Mouse (Mus musculus) lung, adult 2 months (tissue): ENCODE data around the gene Acap1. TPM values are rescaled to one million over a fixed set of nuclear protein-coding genes. Genes with fewer than 3 reads are reported as not detected.

Source experiments
- DNase-seq: peaks from one replicate; pipeline ENCODE4 v3.0.0; 2022
- H3K4me1 ChIP-seq: fragments of 200-500 bp; 2 replicates; pipeline ENCODE4 v1.6.1; 2011; ENCODE audit warnings: low read length; ENCODE audit not compliant: control insufficient read depth, insufficient read depth
- H3K4me3 ChIP-seq: fragments of 200-500 bp; replicated peaks from 2 replicates; pipeline ENCODE3; 2011; ENCODE audit warnings: low read depth, mild to moderate bottlenecking, control low read depth, low read length; ENCODE audit errors: extremely low read depth
- CTCF ChIP-seq: fragments of 200-500 bp; IDR thresholded peaks from 2 replicates; pipeline ENCODE4 v1.5.1; 2011; ENCODE audit warnings: mild to moderate bottlenecking, low read length, control low read depth; ENCODE audit not compliant: insufficient read depth
- POLR2A ChIP-seq: fragments of 200-500 bp; IDR thresholded peaks from 2 replicates; pipeline ENCODE4 v1.6.1; 2011; ENCODE audit warnings: low read depth, mild to moderate bottlenecking, control low read depth, low read length, borderline replicate concordance; ENCODE audit errors: extremely low read depth
- WGBS: fragments of 180-500 bp; shearing (Covaris S2); methylation state at CpG from one replicate; pipeline ENCODE4 v1.1.7; 2018; 5-methylcytosine and 5-hydroxymethylcytosine counted together
- polyA plus RNA-seq: library from polyadenylated mRNA; depleted of rRNA; stranded (reverse); fragments of >200 nt; gene quantifications from 2 replicates; pipeline ENCODE4 v1.2.3, GENCODE M21; 2012

Acap1 gene
- polyA plus RNA-seq, 1 experiment: 14.3 TPM

GRCm38 (mm10) chr11:69909174-69909573 is 13.8 kb upstream of the Acap1 start:
- no peak for DNase-seq
- Histone ChIP-seq H3K4me3 (no peak overlapping the region), H3K4me1 (peaks cover 5% of the 10 kb centered on the region)
- 91% methylated on average over 5 of the region's 5 CpGs for WGBS
- TF ChIP-seq CTCF (no peak), POLR2A (no peak)

- WGBS: 92% methylated on average over 11 of the region's 11 CpGs
- no peak for DNase-seq
- Histone ChIP-seq H3K4me1 (peaks cover 5% of the 10 kb centered on the region), H3K4me3 (no peak overlapping the region)
- no peak for TF ChIP-seq CTCF
- TF ChIP-seq POLR2A: no peak
Measured at GRCm38 (mm10) chr11:69908645-69909044, 13.3 kb upstream of the Acap1 start.

GRCm38 (mm10) chr11:69904311-69904710 is 9.0 kb upstream of the Acap1 start:
- 93% methylated on average over 9 of the region's 9 CpGs for WGBS
- no peak for DNase-seq
- H3K4me3 ChIP-seq: no peak overlapping the region
- H3K4me1 ChIP-seq: peaks cover 3% of the 10 kb centered on the region; the same call in 1 of the 2 replicates
- no peak for TF ChIP-seq CTCF
- no peak for TF ChIP-seq POLR2A

GRCm38 (mm10) chr11:69902972-69903371 is 7.6 kb upstream of the Acap1 start:
- Histone ChIP-seq H3K4me1 (peaks cover 3% of the 10 kb centered on the region; the same call in 1 of the 2 replicates), H3K4me3 (no peak overlapping the region)
- no peak for DNase-seq
- 84% methylated on average over 13 of the region's 13 CpGs for WGBS
- TF ChIP-seq CTCF: no peak
- TF ChIP-seq POLR2A: no peak

- peak overlapping the region; percentile 77 for H3K4me3 ChIP-seq
- H3K4me1 ChIP-seq: peaks cover 3% of the 10 kb centered on the region; the same call in 1 of the 2 replicates
- TF ChIP-seq CTCF (no peak), POLR2A (no peak)
- no peak for DNase-seq
- under 1% methylated on average over 39 of the region's 39 CpGs for WGBS
Measured at GRCm38 (mm10) chr11:69901993-69902392, 6.7 kb upstream of the Acap1 start.

- H3K4me1 ChIP-seq: peaks cover 3% of the 10 kb centered on the region; the same call in 1 of the 2 replicates
- WGBS: under 1% methylated on average over 42 of the region's 42 CpGs
- DNase-seq: peak; percentile 91
- peak; percentile 89; the same call in 1 of the 2 replicates for TF ChIP-seq POLR2A
- no peak for TF ChIP-seq CTCF
- H3K4me3 ChIP-seq: peak overlapping the region; percentile 77
Measured at GRCm38 (mm10) chr11:69901406-69901846, 6.1 kb upstream of the Acap1 start.

- peaks cover 3% of the 10 kb centered on the region; the same call in 1 of the 2 replicates for H3K4me1 ChIP-seq
- under 1% methylated on average over 38 of the region's 38 CpGs for WGBS
- DNase-seq: peak; percentile 86
- peak within 1 kb of the TSS; percentile 77 for H3K4me3 ChIP-seq
- TF ChIP-seq POLR2A: peak; percentile 74; the same call in 1 of the 2 replicates
- TF ChIP-seq CTCF: no peak
Measured at GRCm38 (mm10) chr11:69900471-69901405, 5.4 kb upstream of the Acap1 start, which contains the start of the genes 2810408A11Rik and Neurl4. TSS of gene 2810408A11Rik (minus strand) at chr11:69900987. TSS of gene Neurl4 (plus strand) at chr11:69901072.

- peaks cover 3% of the 10 kb centered on the region; the same call in 1 of the 2 replicates for H3K4me1 ChIP-seq
- TF ChIP-seq POLR2A (no peak), CTCF (no peak)
- H3K4me3 ChIP-seq: no peak overlapping the region
- WGBS: 33% methylated on average over 4 of the region's 4 CpGs
- DNase-seq: no peak
Measured at GRCm38 (mm10) chr11:69899870-69900269, 4.5 kb upstream of the Acap1 start.

- DNase-seq: no peak
- TF ChIP-seq CTCF (no peak), POLR2A (no peak)
- WGBS: 66% methylated on average over 5 of the region's 5 CpGs
- Histone ChIP-seq H3K4me3 (peak overlapping the region; percentile 54), H3K4me1 (no peaks in the 10 kb centered on the region)
Measured at GRCm38 (mm10) chr11:69894671-69895070, 668 bp downstream of the Acap1 start.

GRCm38 (mm10) chr11:69891482-69891881 is 3.9 kb downstream of the Acap1 start:
- 40% methylated on average over 4 of the region's 4 CpGs for WGBS
- Histone ChIP-seq H3K4me3 (no peak overlapping the region), H3K4me1 (no peaks in the 10 kb centered on the region)
- DNase-seq: no peak
- TF ChIP-seq POLR2A (no peak), CTCF (no peak)
